Mouse (Mus musculus) lung, postnatal 4 days (tissue): Measurements from ENCODE around the gene Lce1c.

Experiments
- DNase-seq, 2 experiments: peaks; one replicate each; pipeline ENCODE4 v3.0.0; 2021

The Lce1c gene

DNA sequence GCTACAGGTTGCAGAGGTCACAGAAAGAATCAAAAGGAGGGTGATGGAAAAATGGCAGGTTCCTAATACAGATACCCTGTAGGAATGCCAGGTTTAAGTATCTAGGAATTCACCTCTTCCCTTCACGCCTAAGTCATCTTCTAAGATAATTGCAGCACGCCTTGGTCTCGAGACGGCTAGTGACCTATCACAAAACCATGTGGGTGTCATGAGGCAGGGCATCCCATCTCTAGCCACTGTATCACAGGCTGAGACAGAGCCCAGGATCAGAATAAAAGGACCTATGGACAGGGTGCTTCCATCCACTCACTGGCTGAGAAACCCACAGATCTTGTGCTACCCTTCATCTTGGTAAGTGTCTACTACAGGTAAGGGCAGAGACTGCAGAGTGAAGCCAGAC is at the start of gene Lce1c:
Gene Lce1c (plus strand): TSS at position 301 of the 400 bp plus-strand sequence.
- DNase-seq, result no peak

DNA sequence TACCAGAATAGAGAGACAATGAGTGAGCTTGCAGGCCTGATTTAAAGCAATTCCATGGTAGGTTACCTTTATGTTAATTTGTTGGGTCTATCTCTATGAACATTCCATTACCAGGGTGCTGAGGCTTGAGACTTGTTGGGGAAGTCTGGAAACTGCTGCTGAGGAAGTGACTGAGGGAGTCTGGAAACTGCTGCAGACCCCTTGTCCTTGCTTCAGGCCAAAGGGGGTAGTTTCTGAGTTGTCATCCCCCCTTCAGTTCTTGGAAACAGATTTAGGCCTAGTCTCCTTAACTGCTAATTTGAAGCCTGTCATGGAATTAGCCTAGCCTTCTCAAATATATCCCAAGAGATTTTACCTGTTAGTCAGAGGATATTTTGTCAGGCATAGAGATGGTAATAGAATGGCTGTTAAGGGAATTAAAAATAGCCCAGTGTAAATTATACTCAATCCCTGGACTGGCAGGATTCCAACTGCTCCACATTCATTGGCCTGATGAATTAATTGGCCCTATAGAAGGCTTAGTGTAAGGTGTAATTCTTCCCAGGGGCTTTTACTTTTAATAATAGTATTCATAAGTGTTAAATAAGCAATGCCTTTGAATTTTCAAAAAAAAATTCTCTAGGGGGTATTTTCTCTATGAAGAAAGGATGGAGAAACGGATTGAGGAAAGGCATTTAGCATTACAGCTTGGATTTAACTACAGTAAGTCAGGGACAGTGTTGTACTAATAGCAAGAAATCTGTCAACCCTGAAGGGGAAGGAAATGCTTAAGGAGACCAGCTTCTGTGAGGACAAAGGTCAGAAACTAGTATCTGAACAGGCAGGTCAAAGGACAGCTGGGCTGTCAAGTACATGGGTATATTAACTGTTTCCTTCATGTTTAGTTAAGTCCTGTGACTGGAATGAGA is 41.0 kb upstream of the Lce1c start:
- no peak for DNase-seq

DNA sequence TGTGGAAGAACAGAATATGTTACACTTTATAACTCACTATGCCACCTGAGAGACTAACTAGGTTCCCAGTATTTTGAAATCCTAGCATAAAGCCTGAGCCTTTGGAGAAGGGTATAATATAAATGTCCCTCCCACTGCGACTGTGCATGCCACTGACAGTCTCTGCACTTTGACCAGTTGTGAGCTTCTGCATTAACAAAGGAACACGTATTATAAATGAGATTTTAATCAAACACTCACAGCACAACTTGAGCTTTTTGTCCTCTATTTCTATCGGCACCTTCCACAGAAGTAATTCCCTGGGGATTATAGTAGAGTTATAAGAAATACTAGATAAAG is 40.4 kb upstream of the Lce1c start:
- no peak for DNase-seq

DNA sequence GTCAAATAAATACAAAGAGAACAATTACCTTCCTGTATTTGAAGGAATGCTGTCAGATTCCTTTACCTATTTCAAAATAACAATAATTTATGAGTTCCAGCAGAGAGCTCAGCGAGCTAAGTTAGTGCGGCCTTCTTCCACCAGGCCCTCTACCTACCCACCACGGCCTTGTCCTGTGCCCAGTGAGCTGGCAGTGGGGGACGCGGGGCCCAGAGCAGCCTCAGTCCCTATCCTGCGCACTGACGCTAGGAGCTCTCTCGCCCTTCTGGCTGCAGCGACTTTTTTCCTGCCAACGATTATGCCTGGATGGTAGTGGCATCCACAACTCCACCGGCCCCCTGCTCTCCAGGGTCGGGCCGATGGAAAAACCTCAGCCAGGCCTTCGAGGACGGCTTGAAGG is 39.2 kb upstream of the Lce1c start:
- no peak for DNase-seq

DNA sequence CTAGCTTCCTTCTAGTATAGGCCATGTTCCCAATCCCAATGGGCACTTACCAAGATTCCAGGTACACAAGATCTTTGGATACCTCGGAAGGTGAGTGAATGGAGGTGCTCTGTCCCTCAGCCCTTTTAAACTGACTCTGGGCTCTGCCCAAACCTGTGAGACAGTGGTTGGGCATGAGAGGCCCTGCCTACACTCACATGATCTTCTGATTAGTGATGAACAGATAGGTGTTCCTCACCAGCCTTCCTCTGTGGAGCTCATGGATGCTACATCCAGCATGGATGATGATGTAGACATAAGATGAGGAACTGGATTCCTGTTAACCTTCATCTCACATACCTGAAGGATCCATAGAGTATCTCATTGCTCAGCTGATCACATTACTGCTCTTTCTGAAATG is 30.8 kb upstream of the Lce1c start, which contains the start of gene Lce1a1:
Gene Lce1a1 (minus strand): TSS at position 101 of the 400 bp plus-strand sequence.
- DNase-seq, result no peak

DNA sequence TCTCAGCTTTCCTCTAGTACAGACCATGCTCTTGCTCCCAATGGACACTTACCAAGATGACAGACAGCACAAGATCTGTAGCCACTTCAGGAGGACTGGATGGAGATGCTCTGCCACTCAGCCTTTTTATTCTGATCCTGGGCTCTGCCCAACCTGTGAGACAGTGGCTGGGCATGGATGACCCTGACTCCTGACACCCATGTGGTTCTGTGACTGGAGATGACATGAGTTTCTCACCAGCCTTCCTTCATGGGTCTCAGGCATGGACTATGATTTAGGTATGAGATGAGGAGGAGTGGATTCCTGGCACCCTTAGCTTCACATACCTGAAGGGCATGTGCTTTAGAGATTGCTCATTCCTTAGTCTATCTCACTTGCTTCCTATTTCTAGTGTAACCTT is 22.2 kb upstream of the Lce1c start, which contains the start of gene Lce1b:
Gene Lce1b (minus strand): TSS at position 101 of the 400 bp plus-strand sequence.
- no peak for DNase-seq

DNA sequence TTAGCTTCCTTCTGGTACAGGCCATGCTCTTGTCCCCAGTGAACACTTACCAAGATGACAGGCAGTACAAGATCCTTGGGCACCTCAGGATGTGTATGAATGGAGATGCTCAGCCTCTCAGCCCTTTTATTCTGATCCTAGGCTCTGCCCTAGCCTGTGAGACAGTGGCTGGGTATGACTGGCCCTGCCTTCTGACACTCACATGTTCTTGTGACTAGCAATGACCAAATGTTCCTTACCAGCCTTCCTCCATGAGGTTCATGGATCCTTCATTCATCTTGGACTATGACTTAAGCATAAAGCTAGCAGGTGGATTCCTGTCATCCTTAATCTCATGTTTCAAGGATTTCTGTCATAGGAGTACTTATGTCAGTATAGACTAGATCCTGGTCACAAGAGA is 8.8 kb upstream of the Lce1c start, which contains the start of gene Lce1a2:
Gene Lce1a2 (minus strand): TSS at position 101 of the 400 bp plus-strand sequence.
- DNase-seq, result no peak

DNA sequence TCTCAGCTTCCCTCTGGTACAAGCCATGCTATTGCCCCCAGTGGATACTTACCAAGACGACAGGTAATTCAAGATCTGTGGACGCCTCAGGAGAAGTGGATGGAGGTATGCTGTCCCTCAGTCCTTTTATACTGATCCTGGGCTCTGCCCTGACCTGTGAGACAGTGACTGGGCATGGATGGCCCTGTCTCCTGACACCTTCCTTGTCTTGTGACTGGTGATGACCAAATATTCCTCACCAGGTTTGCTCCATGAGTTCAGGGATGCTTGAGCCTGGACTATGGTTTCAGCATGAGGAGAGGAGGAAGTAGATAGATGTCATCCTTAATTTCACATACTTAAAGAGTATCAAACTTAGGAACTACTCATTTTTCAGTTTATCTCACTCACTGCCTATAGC is 8.1 kb downstream of the Lce1c start, which contains the start of gene Lce1d:
Gene Lce1d (minus strand): TSS at position 101 of the 400 bp plus-strand sequence.
- no peak for DNase-seq

DNA sequence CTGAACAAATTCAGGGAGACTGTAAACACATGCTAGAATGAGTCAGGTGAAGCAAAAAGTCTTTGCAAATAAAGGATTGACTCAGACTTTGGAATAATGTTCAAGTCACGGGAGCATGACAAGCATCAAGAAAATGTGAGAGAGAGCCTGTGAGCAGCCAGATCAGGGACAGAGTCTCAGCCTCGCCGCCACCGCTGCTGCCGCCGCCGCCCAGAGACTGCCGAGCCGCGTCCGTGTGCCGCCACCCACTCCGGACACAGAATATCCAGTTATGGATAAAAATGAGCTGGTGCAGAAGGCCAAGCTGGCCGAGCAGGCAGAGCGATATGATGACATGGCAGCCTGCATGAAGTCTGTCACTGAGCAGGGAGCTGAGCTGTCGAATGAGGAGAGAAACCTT is 10.1 kb downstream of the Lce1c start:
- DNase-seq, result peak; percentile 23 to 40

DNA sequence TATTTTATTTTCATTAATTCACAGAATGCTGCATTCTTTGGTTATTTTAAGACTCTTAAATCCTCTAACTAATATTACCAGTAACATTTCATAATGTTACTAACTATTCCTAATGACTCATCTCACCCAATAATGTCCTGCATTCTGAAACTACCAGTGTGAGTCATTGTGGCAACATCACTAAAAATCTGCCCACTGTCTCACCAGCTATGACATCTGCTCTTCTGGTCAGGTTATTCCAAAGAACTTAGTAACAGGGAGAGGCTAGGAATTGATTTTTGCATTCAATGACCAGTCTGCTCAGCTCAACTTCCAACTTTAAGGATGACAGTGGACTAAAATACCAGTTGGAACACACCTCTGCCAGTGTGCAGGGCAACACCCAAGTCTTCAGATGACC is 12.6 kb downstream of the Lce1c start:
- DNase-seq, result no peak

DNA sequence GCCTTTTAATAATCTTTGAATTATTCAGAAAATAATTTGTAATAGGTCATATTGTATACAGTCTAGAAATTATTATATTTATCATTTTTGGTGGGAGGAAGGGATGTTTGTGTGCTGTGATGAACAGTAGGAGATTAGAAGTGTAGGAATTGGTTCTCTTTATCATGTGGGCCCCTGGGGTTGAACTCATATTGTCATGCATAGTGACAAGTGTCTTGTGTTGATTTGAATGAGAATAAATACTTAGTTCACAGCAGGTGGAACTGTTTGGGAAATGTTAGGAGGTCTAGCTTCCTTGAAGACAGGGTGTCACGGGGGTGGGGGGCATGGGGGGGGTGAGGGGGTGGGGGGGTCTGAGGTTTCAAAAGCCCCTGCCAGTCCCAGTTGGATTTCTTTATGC is 15.6 kb downstream of the Lce1c start:
- DNase-seq, result no peak

DNA sequence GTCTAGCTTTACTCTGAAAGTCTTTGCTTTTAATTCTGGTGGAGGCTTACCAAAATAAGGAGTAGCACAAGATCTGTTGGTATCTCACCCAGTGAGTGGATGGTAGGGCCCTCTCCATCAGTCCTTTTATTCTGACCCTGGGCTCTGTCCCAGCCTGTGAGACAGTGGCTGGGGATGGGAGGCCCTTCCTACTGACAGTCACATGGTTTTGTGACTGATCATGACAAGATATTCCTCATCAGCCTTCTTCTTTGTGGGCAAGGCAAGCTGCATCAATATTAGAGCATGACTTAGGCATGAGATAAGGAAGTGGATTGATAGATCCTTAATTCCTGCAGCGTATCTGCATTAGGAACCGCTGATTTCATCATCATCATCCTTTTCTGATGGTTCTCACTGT is 29.9 kb downstream of the Lce1c start, which contains the start of gene Lce1e:
Gene Lce1e (minus strand): TSS at position 101 of the 400 bp plus-strand sequence.
- DNase-seq, result no peak

DNA sequence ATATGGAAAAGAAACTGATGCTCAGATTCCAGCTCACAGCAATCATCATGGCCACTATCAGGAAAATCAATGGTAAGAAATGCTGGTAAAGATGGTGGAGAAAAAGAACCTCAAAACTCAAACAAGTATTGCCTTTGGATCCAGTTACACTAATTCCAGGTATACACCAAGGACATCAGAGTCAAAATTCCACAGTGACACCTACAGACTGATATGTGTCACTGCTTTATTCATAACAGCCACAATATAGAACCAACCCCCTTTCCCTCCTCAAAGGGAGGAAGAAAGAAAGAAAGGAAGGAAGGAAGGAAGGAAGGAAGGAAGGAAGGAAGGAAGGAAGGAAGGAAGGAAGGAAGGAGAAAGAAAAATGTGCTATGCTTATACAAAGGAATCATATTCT is 36.1 kb downstream of the Lce1c start:
- no peak for DNase-seq

DNA sequence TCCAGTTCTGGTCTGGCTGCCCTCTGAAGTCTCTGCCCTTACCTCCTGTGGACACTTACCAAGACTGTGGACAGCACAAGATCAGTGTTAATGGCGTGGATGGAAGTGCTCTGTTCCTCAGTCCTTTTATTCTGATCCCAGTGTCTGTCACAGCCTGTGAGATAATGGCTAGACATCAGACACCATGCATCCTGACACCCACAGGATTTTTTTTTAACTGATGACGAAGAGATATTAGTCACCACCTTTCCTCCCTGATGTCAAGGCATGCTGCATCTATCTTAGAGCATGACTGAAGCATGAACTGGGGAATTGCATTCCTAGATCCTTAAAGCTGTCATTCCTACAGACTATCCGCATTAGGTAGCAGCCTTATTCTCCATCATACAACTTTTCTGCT is 41.2 kb downstream of the Lce1c start, which contains the start of gene Lce1f:
Gene Lce1f (minus strand): TSS at position 101 of the 400 bp plus-strand sequence.
- DNase-seq, result no peak

DNA sequence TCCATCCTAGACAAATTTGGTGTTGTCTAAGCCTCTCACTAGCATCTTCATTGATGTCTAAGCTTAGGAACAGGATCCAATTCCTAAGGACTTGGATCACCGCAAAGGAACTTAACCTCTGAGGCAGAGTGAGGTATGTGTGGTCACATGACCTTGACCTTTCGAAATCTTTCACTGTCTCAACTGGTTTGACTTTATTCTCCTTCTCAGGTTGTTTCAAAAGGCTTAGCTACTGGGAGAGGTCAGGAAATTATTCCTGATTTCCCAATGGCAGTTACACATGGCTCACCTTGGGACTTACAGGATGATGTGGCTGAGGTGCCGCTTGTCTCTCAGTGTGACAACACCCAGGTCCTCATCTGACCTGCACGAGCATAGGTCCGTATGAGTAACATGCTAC is 43.6 kb downstream of the Lce1c start:
- no peak for DNase-seq
